Mouse (Mus musculus): ENCODE results near the gene Rtp3. TPM values are rescaled to one million over a fixed set of nuclear protein-coding genes. Genes with fewer than 3 reads are reported as not detected.

Gene Rtp3
- total RNA-seq, 4 experiments from 2014 or later, result 0.36 to 0.54 (median 0.40) TPM; not detected in 1

DNA sequence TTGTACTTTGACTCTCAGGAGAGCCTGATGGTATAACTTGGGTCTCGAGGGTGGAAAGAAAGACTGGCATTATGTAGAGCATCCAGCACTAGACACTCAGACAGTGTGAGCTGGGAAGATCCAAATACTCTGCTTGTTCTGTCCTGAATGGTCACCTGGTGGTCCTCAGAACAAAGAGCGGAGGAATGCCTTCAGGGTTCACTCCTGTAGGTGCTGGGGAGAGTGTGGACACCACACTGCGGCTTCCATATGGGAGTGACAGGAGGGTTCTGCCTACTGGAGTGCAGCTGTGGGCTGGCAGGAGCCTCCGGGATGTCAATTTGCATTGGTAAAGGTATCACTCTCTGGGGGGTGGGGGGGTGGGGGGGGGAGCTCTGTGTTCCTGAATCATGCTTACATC, 8.0 kb downstream of the Rtp3 start:
- DNase-seq (ENCODE audit: low spot score in 2 of 2), result no peak

DNA sequence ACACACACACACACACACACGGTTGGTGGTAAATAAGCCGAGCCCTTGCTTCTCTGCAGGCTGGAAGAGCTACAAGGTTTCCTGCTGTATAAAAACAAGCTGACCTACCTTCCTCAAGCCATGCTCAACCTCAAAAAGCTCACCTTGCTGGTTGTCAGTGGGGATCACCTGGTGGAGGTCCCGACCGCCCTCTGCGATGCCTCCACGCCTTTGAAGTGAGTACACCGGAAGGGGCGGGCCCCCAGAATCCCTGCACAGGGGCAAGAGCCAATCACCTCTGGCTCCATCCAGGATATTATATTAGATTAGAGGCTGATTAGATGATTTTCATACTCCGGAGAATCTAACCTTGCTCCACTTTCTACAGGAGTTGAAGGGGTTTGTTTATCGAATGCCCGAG, 11.0 kb downstream of the Rtp3 start:
- no peak for DNase-seq (ENCODE audit: low spot score in 2 of 2)

DNA sequence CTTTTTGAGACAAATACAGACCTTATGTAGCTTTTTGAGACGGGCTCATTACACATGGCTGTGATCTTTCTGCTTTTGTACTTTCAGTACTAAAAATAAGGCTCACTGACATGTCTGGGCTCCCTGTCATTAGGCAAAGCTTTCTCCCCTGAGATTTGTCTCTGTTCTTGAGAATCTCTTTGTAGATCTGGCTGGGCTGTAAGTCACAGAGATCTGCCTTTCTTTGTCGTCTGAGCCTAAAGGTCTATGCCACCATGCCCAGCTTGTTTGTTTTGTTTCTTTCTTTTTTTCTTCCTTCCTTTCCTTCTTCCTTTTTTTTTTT, 24.5 kb downstream of the Rtp3 start:
- DNase-seq (ENCODE audit: low spot score in 2 of 2), result no peak

DNA sequence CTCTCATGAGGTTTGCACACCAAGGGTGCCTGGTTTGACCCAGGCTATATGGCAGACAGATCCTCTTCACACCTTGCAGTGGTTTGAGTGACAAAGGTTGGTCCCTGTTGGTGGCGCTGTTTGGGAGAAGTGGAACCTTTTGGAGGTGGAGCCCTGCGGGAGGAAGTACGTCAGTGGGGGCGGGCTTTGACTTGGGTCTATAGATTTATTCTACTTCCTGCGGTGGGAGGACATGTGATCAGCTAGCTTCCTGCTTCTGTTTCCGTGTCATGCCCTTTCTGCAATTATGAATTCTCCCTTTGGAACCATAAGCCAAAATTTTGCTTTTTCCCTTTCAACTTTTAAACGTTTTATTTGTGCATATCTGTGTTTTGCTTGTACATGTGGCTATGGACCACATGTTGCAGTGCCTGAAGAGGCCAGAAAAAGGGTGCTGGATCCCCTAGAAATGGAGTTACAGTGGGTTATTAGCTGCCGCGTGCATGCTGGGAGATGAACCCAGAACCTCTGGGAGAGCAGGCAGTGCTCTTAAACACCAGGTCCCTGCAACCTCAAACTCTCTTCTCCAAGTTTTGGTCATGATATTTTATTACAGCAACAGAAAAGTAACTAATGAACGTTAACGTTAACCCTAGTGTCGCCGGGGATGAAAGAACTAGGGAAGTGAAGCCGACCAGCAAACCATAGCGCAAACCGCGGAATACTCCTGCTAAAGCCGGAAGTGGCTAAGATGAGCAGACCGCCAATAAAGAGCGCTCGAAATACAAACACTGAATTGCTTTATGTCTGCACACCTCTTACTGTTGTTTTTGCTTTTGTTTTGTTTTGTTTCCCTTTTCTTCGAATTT, 25.1 kb downstream of the Rtp3 start:
- DNase-seq (ENCODE audit: low spot score in 2 of 2), result no peak

DNA sequence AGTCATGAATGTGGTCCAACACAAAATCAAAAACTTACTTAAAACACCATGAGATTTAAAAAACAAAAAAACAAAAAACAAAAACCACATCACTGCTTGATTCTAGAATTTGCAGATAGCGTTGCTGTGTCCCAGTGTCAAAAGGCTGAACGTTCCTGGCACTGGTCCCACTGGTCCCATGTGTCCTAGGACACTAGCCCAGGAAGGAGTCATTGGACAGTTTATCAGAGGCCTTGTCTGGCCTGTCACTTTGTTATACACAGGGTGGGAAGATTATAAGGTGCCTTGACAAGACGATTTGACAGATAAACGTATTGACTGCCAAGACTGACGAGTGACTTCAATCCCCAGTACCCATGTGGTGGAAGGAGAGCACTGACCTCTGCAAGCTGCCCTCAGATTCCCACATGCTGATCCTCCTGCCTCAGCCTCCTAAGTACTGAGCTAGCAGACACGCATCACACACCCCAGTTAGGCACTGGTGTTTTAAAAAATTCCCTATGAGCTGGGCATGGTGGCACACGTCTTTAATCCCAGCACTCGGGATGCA, 26.7 kb downstream of the Rtp3 start:
- DNase-seq (ENCODE audit: low spot score in 2 of 2), result no peak

DNA sequence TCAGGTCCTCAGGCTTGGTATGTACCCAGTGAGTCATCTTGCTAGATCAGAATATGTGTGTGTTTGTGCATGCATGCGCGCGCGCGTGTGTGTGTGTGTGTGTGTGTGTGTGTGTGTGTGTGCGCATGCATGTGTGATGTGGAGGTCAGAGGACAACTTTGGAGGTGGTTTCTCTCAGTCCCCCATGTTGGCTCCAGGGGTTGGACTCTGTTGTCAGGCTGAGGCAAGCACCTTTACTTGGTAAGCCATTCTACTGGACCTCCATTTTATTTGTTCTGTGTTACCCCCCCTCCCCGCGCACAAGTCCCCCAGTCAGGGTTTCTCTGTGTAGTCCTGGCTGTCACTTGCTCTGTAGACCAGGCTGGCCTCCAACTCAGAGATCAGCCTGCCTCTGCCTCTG, 29.0 kb downstream of the Rtp3 start:
- no peak for DNase-seq (ENCODE audit: low spot score in 2 of 2)

DNA sequence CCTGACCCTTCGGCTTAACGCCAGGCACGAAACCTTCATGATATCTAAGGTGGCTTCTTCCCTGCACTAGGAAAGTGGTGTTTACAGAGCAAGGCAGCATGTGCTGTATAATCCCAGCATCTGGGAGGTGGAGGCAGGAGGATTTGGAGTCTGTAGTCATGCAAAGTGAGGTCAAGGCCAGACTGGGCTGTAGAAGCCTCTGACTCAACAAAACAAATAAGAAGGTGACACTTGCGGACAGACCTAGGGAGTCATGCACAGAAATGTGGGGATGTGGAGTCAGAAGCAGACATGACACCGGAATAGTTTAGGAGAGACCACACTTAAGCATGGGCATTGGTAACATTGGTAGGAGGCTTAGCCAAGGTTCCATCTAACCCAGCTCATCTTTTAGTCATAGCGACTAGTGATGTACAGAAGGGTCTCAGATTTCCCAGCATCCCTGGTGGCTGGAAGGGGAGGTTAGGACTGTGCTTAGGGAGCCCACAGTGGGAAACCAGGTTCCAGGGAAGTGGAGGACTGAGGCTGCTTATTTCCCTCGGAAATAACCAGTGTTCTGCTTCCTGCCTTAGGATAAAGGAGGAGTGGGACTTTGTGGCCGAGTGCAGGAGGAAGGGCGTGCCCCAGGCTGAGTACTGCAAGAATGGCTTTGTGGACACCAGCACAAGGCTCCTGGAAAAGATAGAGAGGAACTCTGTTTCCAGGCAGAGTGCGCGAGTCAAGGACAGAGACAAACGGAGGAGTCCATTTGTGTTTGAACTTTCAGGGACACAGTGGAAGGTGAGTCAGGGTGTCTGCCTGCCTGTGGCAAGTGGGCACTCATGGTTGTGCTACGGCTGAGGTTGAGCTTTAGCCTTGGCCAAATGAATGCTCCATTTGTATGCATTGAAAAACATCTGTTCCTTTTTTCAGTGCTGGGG, 29.9 kb downstream of the Rtp3 start:
- DNase-seq (ENCODE audit: low spot score in 2 of 2), result no peak

DNA sequence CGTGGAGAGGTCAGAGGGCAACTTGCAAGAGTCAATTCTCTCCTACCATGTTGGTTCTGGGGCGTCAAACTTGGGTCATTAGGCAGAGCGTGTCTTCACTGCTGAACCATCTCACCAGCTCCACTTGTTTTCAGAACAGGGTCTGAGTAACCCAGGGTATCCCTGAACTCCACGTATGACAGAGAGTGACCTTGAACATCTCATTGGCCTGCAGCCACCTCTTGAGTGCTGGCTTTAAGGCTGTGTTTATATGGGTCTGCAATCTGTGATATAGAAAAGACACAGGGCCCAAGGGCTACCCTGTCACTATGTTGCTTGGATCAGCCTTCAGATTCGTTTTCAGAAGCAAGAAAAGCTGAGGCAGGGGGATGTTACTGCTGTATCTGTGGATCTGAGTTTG, 30.7 kb downstream of the Rtp3 start:
- no peak for DNase-seq (ENCODE audit: low spot score in 2 of 2)

DNA sequence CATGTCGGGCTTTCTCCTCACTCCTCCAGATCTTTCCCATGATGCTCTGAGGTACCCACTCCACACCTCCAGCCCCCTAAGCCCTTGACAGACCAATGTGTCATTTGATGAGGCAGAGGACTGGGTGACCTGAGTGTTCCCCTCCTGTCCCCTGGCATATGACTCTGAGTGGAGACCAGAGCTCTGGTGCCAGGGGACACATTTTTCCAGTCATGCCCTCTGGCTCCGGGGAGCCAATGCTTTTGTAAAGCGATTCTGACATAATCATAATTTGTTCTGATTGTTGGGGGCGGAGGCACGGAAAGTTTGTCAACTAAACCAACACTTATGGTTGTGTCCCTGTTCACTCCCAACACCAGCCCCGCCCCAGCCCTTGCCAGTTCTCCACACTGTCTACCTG, 34.4 kb downstream of the Rtp3 start:
- DNase-seq (ENCODE audit: low spot score in 2 of 2), result no peak

DNA sequence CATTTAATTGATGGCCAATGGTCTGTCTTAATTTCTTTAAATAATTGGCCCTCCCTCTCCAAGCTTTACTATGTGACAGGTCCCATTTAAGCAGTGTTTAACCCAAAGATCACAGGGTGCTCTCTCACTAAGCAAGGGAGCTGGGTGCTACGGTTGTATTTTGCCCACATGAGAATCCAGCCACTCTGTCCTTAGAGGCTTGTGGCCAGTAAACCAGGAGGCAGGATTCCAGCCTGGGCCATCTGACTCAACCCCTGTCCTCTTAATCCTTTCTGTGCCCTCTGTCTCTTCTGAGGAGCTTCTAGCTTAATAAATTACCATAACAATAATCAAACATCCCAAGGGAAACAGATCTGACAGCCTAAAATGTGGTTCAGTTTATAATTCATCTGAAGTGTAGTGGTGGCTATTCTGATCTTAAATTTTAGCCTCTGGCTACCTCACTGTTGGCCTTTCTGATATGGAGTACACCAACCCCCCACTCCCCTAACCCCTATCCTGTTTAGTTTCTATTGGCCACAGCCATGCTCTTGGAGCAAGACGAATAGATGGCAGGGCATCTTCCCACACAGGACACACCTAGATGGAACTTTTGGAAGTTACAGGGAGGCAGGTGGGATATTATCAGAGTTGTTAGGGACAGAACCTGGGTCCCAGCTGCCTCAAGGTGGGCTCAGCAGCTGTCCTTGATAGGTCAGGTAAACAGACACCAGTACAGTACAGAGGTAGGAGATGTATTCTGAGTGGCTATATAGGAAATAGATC, 35.5 kb downstream of the Rtp3 start:
- DNase-seq (ENCODE audit: low spot score in 2 of 2), result no peak

DNA sequence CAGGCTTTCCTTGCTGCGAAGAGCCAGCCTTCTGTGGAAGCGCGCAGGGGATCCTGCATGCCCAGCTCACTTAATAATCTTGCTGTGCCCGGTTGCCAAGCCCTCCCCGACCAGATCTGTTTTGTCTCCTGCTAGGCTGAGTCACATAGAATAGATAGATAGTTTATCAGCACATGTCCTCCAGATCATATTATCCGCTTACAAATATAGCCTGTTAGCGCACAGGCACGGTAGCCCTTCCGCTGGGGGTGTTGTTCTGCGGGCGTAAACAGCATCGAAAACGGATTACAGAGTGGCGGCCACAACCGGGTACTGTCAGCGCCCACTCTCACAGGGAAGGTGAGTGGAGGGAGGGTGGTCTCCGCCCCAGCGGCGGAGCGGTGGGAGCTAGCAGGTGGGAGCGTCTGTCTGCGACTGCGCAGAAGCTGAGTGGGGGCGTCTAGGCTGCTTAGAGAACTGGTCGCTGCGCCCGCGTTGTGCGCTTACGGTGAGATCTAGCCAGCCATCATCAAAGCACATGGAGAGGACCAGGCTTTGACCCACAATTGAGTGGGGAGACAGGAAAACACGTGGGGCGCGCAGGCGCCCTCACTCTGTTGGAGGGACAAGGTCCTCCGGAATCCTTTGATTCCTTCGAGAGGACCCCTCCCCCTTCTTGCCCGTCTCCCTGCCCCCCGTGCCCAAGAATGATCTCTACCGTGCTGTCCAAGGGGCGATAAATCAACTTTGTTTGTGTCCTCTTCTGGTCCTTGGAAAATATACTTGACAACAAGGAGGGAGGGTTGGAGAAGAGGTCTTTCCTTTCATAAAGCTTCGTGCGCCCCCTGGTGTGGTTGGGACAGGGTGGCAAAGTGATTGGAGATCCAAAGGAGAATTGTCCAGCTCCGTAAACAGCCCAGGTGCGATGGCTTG, 36.6 kb downstream of the Rtp3 start:
- peak; percentile 60 to 67 for DNase-seq (ENCODE audit: low spot score in 2 of 2)

DNA sequence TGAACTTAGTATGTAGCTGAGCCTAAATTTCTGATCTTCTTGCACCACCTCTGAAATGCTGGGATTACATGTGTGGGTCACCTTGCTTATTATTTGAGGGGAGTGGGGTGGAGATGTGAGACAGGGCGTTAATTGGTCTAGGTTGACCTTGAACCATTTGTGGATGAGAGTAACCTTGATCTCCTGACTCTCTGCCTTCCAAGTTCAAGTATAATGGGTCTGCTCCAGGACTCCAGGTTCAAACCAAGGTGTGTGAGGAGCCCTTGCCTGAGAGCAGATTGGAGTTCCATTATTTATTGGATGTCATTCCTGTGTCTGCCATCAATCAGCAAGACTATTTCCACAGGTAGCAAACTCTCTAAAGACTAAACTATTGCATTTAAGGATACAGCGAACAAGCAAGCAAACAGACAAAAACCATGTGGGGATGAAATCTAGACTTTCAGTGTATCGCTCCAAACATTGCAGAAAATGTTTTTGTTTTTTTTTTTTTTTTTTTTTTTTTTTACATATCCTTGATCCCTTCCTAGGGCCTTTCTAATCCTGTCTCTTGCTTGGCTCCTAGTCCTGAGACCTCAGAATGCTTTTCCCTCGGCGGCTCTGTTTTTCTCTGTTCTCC, 37.3 kb downstream of the Rtp3 start:
- no peak for DNase-seq (ENCODE audit: low spot score in 2 of 2)

DNA sequence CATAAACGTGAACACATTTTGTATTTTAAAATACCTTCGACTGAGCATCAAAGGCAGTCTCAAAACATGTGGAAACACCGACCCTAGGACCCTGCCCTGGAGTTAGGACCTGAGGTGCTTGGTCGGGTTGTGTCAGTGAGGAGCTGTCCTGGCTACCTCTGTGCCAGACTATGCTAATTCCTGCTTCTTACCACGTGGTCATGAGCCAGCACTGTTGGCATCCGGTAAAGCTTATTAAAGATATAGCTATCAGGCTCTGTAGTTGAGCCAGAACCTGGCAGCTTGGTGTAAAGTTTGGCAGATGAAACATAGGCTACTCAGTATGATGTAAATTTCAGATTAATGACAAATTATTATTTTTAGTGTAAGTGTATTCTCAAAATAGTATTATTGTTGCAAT, 38.0 kb downstream of the Rtp3 start:
- no peak for DNase-seq (ENCODE audit: low spot score in 2 of 2)

DNA sequence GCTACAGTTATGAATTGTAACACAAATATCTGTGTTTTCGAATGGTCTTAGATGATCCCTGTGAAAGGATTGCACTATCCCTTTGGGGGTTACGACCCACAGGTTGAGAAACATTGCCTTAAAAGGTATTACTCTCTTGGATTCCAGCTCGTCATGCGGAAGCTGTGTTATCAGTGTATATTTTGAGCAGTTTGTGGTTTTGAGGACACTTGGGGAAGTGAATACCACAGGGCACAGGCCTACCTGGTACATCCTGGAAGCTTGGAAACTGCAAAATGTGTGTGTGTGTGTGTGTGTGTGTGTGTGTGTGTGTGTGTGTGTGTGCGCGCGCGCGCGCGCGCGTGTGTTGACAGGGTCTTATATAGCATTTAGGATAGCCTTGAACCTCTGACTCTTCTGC, 38.5 kb downstream of the Rtp3 start:
- no peak for DNase-seq (ENCODE audit: low spot score in 2 of 2)

DNA sequence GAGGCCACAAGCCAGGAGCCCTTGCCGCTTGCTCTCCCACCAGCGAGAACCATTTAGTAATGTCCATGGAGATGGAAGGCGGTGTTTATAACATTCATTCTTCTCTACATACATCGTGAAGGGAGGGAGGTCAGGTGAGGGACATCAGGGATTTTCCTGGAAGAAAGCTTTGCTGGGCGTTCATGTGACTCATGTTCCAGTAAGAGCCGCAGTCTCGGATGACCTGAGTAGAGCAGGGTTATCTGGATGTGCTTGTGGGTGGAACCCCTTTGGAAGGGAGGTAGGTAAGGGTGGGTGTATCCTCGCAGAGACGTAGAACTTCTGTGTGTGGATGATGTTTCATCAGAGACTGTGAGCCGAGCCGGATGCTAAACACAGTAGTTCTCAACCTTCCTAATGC, 39.0 kb downstream of the Rtp3 start, which contains the start of gene Lrrc2:
Gene Lrrc2, plus strand, starts transcription at position 149 of the 400 bp plus-strand sequence.
- no peak for DNase-seq (ENCODE audit: low spot score in 2 of 2)

DNA sequence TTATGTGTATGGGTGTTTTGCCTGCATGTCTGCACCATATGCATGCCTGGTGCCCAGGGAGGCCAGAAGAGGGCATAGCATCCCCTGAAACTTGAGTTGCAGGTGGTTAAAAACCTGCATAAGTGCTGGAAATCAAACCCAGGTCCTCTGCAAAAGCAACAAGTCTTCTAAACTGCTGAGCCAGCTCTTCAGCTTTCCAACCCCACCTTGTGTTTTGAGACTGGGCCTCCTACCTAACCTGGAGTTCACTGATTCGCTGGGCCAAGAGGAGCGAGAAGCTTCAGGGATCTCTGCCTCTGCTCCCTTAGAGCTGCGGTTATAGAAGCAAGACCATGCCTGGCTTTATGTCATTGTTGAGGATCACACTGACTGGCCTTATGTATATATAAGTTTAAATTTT, 40.3 kb downstream of the Rtp3 start:
- no peak for DNase-seq (ENCODE audit: low spot score in 2 of 2)

DNA sequence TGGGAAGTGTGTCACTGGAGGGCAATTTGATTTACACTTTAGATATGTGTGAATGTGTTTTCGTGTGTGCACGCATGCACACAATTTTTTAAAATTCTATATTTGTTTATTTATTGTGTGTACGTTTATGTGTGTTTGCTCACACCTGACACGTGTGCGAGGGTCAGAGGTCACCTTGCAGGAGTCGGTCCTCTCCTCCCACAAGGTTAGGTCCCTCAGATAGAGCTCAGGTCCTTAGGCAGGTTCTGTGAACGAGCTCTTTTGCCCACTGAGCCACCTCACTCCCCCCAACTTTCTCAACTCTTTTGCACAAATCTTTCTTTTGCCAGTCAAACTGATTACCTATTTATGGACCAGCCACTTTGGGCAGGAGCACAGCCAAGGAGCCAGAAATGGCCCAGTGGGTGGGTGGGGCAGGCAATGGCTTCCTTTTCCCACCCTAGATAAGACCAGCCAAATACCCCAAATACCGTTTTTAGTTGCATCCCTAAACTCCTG, 41.5 kb downstream of the Rtp3 start:
- DNase-seq (ENCODE audit: low spot score in 2 of 2), result no peak

DNA sequence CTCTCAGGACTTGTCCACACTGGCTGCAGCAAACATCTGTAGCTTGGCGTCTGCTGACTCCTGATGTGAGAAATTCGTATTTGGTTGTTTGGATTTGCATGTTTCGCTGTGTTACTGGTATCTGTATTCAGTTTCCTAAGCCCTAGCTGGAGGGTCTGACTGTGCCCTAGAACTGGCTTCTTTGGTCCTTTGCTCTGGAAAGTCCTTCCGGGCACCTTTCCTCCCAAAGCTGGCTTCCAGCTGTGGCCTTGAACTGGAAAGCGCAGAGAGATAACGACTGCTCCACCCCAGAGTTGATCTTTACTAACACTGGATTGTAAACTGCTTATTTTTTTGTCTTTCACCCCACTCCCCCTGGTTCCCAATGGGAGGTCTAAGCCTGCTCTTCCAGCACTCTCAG, 42.5 kb downstream of the Rtp3 start:
- no peak for DNase-seq (ENCODE audit: low spot score in 2 of 2)

DNA sequence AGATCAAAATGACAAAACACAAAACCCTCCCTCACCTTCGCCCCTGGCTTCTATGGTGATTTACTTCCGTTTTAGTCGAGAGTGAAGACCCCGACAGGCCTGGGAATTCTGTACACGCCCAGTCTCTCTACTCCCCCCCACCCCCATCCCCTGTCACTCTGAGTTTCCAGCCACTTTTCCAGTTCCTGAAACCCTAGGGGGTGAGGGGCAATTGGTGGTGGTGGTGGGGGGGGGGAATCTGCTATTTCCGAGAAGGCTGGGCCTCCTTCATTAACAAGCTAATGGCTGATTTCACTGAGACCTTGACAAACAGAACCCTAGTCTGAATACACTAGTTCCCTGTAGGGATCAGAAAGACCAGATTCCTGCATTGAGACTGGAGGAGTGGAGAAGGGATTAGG, 43.1 kb downstream of the Rtp3 start:
- no peak for DNase-seq (ENCODE audit: low spot score in 2 of 2)

DNA sequence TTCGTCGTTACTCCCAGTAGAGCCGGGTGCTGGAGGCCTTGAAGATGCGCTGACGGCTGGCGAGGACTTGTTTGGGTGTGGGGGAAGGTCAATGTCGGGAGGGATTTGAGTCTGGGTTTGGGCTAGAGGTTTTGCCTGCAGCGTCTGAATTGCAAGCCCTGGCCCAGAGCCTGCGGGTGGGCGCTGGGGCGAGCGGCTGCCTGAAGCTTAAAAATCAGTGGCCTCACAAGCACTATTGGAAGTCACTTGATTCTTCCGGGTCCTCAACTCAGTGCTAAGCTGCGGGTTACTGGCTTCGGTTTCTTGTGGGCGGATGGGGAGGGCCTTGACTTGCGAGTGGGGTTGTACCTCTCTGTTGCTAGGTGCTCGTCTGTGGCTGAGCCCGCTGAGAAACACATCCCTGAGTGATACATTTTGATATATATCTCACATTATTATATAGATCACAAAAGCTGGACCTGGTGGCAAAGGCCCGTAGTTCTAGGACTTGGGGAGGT, 43.8 kb downstream of the Rtp3 start:
- no peak for DNase-seq (ENCODE audit: low spot score in 2 of 2)
